In genomic region chr9:96785187-96785586, GRCm38 (mm10) we compare ENCODE assay signal across 16 mouse cellular contexts. TPM values are rescaled to one million over a fixed set of nuclear protein-coding genes. Genes with fewer than 3 reads are reported as not detected.
DNase-seq lines count a peak whose midpoint lies in the region; ATAC-seq and TF ChIP-seq lines count a peak whose summit lies in the region.
"Had no signal": no experiment of that assay in that cellular context is flagged by ENCODE, and none has a peak within 500 bp of the region (broad histone marks: within the 10 kb centered on the region; RNA-seq: fewer than 3 reads in every experiment).

No protein-coding gene starts in this region.

- H3K9me3 ChIP-seq in intestine, postnatal 0 days (ENCODE audit: control insufficient read depth), result no peaks in the 10 kb centered on the region
- H3K9me3 ChIP-seq in hindbrain, embryonic 11.5 days (ENCODE audit: control insufficient read depth, low read length), result no peaks in the 10 kb centered on the region
- H3K9me3 ChIP-seq: embryonic facial prominence, embryonic 12.5 days; limb, embryonic 12.5 days; neural tube, embryonic 12.5 days had no signal

- H3K4me1 ChIP-seq in intestine, postnatal 0 days (replicated peaks; ENCODE audit: control insufficient read depth, insufficient read depth, low read length), result peaks cover 6% of the 10 kb centered on the region; the same call in 1 of the 2 replicates
- no peaks in the 10 kb centered on the region for H3K4me1 ChIP-seq in hindbrain, embryonic 11.5 days (replicated peaks; ENCODE audit: control insufficient read depth, insufficient read depth, low read length)
- H3K4me1 ChIP-seq: embryonic facial prominence, embryonic 12.5 days; neural tube, embryonic 12.5 days had no signal

- TF ChIP-seq CTCF in intestine, postnatal 0 days (IDR thresholded peaks at IDR 0.05; ENCODE audit: low read depth), result no peak

- no peak for ATAC-seq in intestine, postnatal 0 days
- ATAC-seq in hindbrain, embryonic 11.5 days (ENCODE audit: low FRiP score), result no peak
- ATAC-seq: midbrain, embryonic 16.5 days had no signal

- no peaks in the 10 kb centered on the region for H3K36me3 ChIP-seq in intestine, postnatal 0 days (ENCODE audit: control insufficient read depth, insufficient read depth)
- H3K36me3 ChIP-seq in hindbrain, embryonic 11.5 days (ENCODE audit: control insufficient read depth, insufficient read depth, low read length), result no peaks in the 10 kb centered on the region
- H3K36me3 ChIP-seq: embryonic facial prominence, embryonic 12.5 days; limb, embryonic 12.5 days; neural tube, embryonic 12.5 days had no signal

- H3K9ac ChIP-seq in intestine, postnatal 0 days (ENCODE audit: low read depth, low read length), result no peak overlapping the region
- no peak overlapping the region for H3K9ac ChIP-seq in hindbrain, embryonic 11.5 days (ENCODE audit: low read depth, low read length)
- H3K9ac ChIP-seq: embryonic facial prominence, embryonic 12.5 days; limb, embryonic 12.5 days; neural tube, embryonic 12.5 days had no signal

- H3K27me3 ChIP-seq in intestine, postnatal 0 days (replicated peaks; ENCODE audit: control insufficient read depth, insufficient read depth, low read length), result no peaks in the 10 kb centered on the region
- H3K27me3 ChIP-seq in hindbrain, embryonic 11.5 days (ENCODE audit: control insufficient read depth, insufficient read depth, low read length), result no peaks in the 10 kb centered on the region
- H3K27me3 ChIP-seq: embryonic facial prominence, embryonic 12.5 days; limb, embryonic 12.5 days; neural tube, embryonic 12.5 days had no signal

- H3K4me3 ChIP-seq in intestine, postnatal 0 days (ENCODE audit: low read depth, low read length), result no peak overlapping the region
- no peak overlapping the region for H3K4me3 ChIP-seq in hindbrain, embryonic 11.5 days (ENCODE audit: low read depth, low read length)
- H3K4me3 ChIP-seq: embryonic facial prominence, embryonic 12.5 days; limb, embryonic 12.5 days; neural tube, embryonic 12.5 days had no signal

- no peak overlapping the region; the same call in 1 of the 2 replicates for H3K27ac ChIP-seq in intestine, postnatal 0 days (ENCODE audit: low read depth, low read length)
- no peak overlapping the region for H3K27ac ChIP-seq in hindbrain, embryonic 11.5 days (ENCODE audit: low read depth, low read length)
- H3K27ac ChIP-seq: embryonic facial prominence, embryonic 12.5 days; limb, embryonic 12.5 days; macrophage; neural tube, embryonic 12.5 days had no signal

- peak overlapping the region; percentile 24 for H3K4me2 ChIP-seq in intestine, postnatal 0 days (replicated peaks; ENCODE audit: low read depth)
- H3K4me2 ChIP-seq in hindbrain, embryonic 11.5 days (replicated peaks; ENCODE audit: low read depth, low read length), result no peak overlapping the region
- H3K4me2 ChIP-seq: embryonic facial prominence, embryonic 12.5 days; limb, embryonic 12.5 days; neural tube, embryonic 12.5 days had no signal

- WGBS in intestine, postnatal 0 days, result 38% methylated on average over 3 of the region's 3 CpGs
- 85% methylated on average over 3 of the region's 3 CpGs for WGBS in hindbrain, embryonic 11.5 days

- DNase-seq in spleen, postnatal 36 days (ENCODE audit: low spot score in 2 of 2), result peak; percentile 40
- DNase-seq in spleen, postnatal 10 days (ENCODE audit: low spot score in 2 of 2), result no peak
- peak; percentile 63 for DNase-seq in T-cell, adult 2 months (ENCODE audit: low spot score)
- peak; percentile 37 for DNase-seq in thymus, postnatal 25 days
- DNase-seq in hindbrain, embryonic 11.5 days (ENCODE audit: low spot score), result no peak
- DNase-seq in testis, postnatal 14 days (ENCODE audit: low spot score), result no peak
- DNase-seq in lung, postnatal 10 days, result no peak
- DNase-seq: adrenal gland, postnatal 14 days; cerebellum, postnatal 14 days; spleen, adult 18-20 months had no signal

RNA-seq across cellular contexts. Expression of gene Zbtb38, which starts 32.6 kb away (rescaled TPM):
- polyA plus RNA-seq in intestine, postnatal 0 days (2015; fragmentation: Nextera tagmentation; extraction: Ambion mirVana), result 18.5 and 20.8 TPM in 2 replicates
- polyA plus RNA-seq in hindbrain, embryonic 11.5 days (2014; fragmentation: Nextera tagmentation; extraction: Ambion mirVana), result 11.1 and 14.3 TPM in 2 replicates

Comparison
In these comparisons a context has a peak if more than half of its experiments do, and no peak if none do; other contexts are left out.
1. DNase-seq: peak in spleen, postnatal 36 days (2 of 2), T-cell, adult 2 months (single experiment) and thymus, postnatal 25 days (single experiment); none in spleen, postnatal 10 days (0 of 2), hindbrain, embryonic 11.5 days (single experiment), testis, postnatal 14 days (single experiment) and lung, postnatal 10 days (single experiment).